Mouse (Mus musculus) bone marrow macrophage, adult 2 months (primary cell): ENCODE measurements around the gene AI597479.

Experiments
- CTCF ChIP-seq: IDR thresholded peaks from 2 replicates; pipeline ENCODE4 v1.5.1; 2012; ENCODE audit warnings: low read depth, mild to moderate bottlenecking, low read length, moderate library complexity
- POLR2A ChIP-seq: IDR thresholded peaks from 2 replicates; pipeline ENCODE4 v1.6.1; 2012; ENCODE audit warnings: mild to moderate bottlenecking, low read depth, low read length, borderline replicate concordance

DNA sequence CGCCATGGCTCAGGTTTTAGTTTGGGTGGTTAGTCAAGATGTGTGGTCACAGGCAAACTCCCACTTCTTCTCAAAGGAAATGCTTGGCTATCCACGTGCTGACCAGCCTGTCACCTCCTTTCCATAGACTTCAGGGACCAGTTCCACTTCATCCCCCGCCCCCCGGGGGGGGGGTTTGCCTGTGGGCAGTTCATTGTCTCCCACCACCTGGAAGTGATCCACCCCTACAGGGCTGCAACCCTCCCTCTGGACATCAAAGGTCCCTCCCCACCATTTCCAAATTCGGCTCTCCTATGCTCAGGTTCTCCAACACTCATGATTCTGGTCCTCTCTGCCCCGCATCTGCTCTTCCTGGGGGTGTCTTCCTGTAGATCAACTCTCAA, 64.6 kb downstream of the AI597479 start:
- TF ChIP-seq POLR2A (no peak), CTCF (no peak)
